Mouse (Mus musculus) right cerebral cortex, postnatal 25 days (tissue): ENCODE measurements at regions not wholly inside any gene's neighbourhood (a gene's known extent, or its start where the extent isn't known, plus 50 kb on each side); places are given as distances from the start of the nearest gene placed in this dataset.
A peak's percentile ranks its signal among the peaks of the same experiment; 100 is the strongest.
"Not testable (repeated sequence)": the region's sequence is repeated elsewhere in the genome, so short reads cannot be mapped to it uniquely, and the experiment has no call there.

Experiments used
- DNase-seq: peaks from one replicate; pipeline ENCODE4 v3.0.0; 2022

GRCm38 (mm10) chr3:78736111-78736510 lies 550.2 kb downstream of the Rapgef2 start:
- no peak for DNase-seq

GRCm38 (mm10) chr3:78716691-78717090 lies 569.6 kb downstream of the Rapgef2 start:
- peak; percentile 5 for DNase-seq

- DNase-seq: no peak
These were observed 578.6 kb downstream of the Rapgef2 start for GRCm38 (mm10) chr3:78707687-78708086.

GRCm38 (mm10) chr3:78698936-78699335 lies 587.4 kb downstream of the Rapgef2 start:
- DNase-seq: peak; percentile 35

GRCm38 (mm10) chr3:78691499-78691898 lies 594.8 kb downstream of the Rapgef2 start:
- no peak for DNase-seq

GRCm38 (mm10) chr3:78677656-78678055 lies 608.7 kb downstream of the Rapgef2 start:
- no peak for DNase-seq

GRCm38 (mm10) chr3:78676806-78677205 lies 609.5 kb downstream of the Rapgef2 start:
- DNase-seq: no peak

- no peak for DNase-seq
These were observed 611.7 kb downstream of the Rapgef2 start for GRCm38 (mm10) chr3:78674529-78675187.

- no peak for DNase-seq
These were observed 618.3 kb downstream of the Rapgef2 start for GRCm38 (mm10) chr3:78668050-78668449.

GRCm38 (mm10) chr3:78667374-78668023 lies 618.8 kb downstream of the Rapgef2 start:
- DNase-seq: no peak

- DNase-seq: no peak
These were observed 638.2 kb downstream of the Rapgef2 start for GRCm38 (mm10) chr3:78648115-78648514.

GRCm38 (mm10) chr3:78635386-78635785 lies 650.9 kb downstream of the Rapgef2 start:
- DNase-seq: no peak

- peak; percentile 31 for DNase-seq
These were observed 667.4 kb downstream of the Rapgef2 start for GRCm38 (mm10) chr3:78618900-78619299.

GRCm38 (mm10) chr3:78594718-78595236 lies 691.5 kb downstream of the Rapgef2 start:
- DNase-seq: no peak

GRCm38 (mm10) chr3:78594305-78594704 lies 692.0 kb downstream of the Rapgef2 start:
- no peak for DNase-seq

GRCm38 (mm10) chr3:78586639-78587038 lies 699.7 kb downstream of the Rapgef2 start:
- DNase-seq: no peak

GRCm38 (mm10) chr3:78581868-78582267 lies 704.4 kb downstream of the Rapgef2 start:
- DNase-seq: no peak

GRCm38 (mm10) chr3:78581100-78581499 lies 705.2 kb downstream of the Rapgef2 start:
- no peak for DNase-seq

- no peak for DNase-seq
These were observed 710.5 kb downstream of the Rapgef2 start for GRCm38 (mm10) chr3:78575667-78576464.

GRCm38 (mm10) chr3:78574807-78575206 lies 711.5 kb downstream of the Rapgef2 start:
- DNase-seq: no peak

- no peak for DNase-seq
These were observed 713.0 kb downstream of the Rapgef2 start for GRCm38 (mm10) chr3:78573299-78573698.

GRCm38 (mm10) chr3:78564926-78565325 lies 721.4 kb downstream of the Rapgef2 start:
- not testable (repeated sequence) for DNase-seq
